Mouse (Mus musculus) small intestine, adult 2 months (tissue): ENCODE measurements at regions not wholly inside any gene's neighbourhood (a gene's known extent, or its start where the extent isn't known, plus 50 kb on each side); places are given as distances from the start of the nearest gene placed in this dataset.

ENCODE experiments used
- CTCF ChIP-seq: fragments of 200-500 bp; IDR thresholded peaks from 2 replicates; pipeline ENCODE4 v1.5.1; 2012; ENCODE audit warnings: low read depth, mild to moderate bottlenecking, control low read depth, inconsistent platforms, low read length, moderate library complexity, mixed read lengths; ENCODE audit not compliant: insufficient replicate concordance, insufficient read length; ENCODE audit errors: extremely low read depth
- POLR2A ChIP-seq: fragments of 200-500 bp; IDR thresholded peaks from 2 replicates; pipeline ENCODE4 v1.6.1; 2012; ENCODE audit warnings: low read depth, mild to moderate bottlenecking, control low read depth, inconsistent platforms, low read length, moderate library complexity

DNA sequence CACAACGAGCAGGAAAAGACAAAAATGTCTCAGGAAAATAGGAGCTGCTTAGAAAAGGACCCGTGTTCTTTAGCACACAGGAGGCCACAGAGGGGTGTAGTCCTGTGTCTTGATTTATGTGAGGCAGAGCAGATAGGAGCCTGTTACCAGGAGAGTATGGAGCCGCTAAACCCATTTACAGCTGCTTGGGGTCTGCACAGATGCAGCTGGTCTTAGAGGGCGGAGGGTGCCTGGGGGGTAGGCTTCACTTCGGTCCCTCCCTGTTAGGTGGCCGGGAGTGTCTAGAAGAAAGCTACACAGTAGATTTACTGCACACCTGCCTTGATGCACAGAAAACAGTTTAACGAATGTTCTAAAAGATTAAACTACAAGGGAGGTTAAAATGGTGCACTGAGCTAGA, 91.4 kb downstream of the Gadd45g start:
- no peak for TF ChIP-seq CTCF
- no peak for TF ChIP-seq POLR2A
